Mouse (Mus musculus) naive thymus-derived CD4-positive, alpha-beta T cell, adult 2 months (primary cell): ENCODE measurements around the gene Eif2s1.
"Not testable (repeated sequence)": the region's sequence is repeated elsewhere in the genome, so short reads cannot be mapped to it uniquely, and the experiment has no call there.

Experiments used
- DNase-seq: peaks from one replicate; pipeline ENCODE4 v3.0.0-alpha.2; 2011; ENCODE audit warnings: low read depth

Gene Eif2s1

GRCm38 (mm10) chr12:78915561-78915960, 53.9 kb downstream of the Eif2s1 start:
- no peak for DNase-seq

GRCm38 (mm10) chr12:78916278-78916677, 54.7 kb downstream of the Eif2s1 start:
- no peak for DNase-seq

- peak; percentile 93 for DNase-seq
Observed at GRCm38 (mm10) chr12:78918227-78919078, 56.8 kb downstream of the Eif2s1 start.

- DNase-seq = peak; percentile 90
Observed at GRCm38 (mm10) chr12:78919079-78919712, 57.6 kb downstream of the Eif2s1 start.

- DNase-seq = no peak
Observed at GRCm38 (mm10) chr12:78921421-78921820, 59.8 kb downstream of the Eif2s1 start.

GRCm38 (mm10) chr12:78922058-78922457, 60.4 kb downstream of the Eif2s1 start:
- no peak for DNase-seq

GRCm38 (mm10) chr12:78922977-78923376, 61.4 kb downstream of the Eif2s1 start:
- not testable (repeated sequence) for DNase-seq

- DNase-seq = no peak
Observed at GRCm38 (mm10) chr12:78923539-78924189, 62.0 kb downstream of the Eif2s1 start.

- no peak for DNase-seq
Observed at GRCm38 (mm10) chr12:78927287-78927686, 65.7 kb downstream of the Eif2s1 start.

GRCm38 (mm10) chr12:78929900-78930299, 68.3 kb downstream of the Eif2s1 start:
- no peak for DNase-seq

GRCm38 (mm10) chr12:78936494-78936893, 74.9 kb downstream of the Eif2s1 start:
- no peak for DNase-seq
